Mouse (Mus musculus): ENCODE data around the gene Fam163a. TPM values are rescaled to one million over a fixed set of nuclear protein-coding genes. Genes with fewer than 3 reads are reported as not detected.

Gene Fam163a
- total and polyA plus RNA-seq, 3 experiments, result not detected

GRCm38 (mm10) chr1:156241035-156241434 lies 36.2 kb upstream of the Fam163a start (continued):
- no peak for TF ChIP-seq HCFC1 (IDR thresholded peaks at IDR 0.05; ENCODE audit: low read depth, low read length)
- peak; percentile 71; the same call in 1 of the 2 replicates for TF ChIP-seq MYC (IDR thresholded peaks at IDR 0.05; ENCODE audit: low read depth, low read length)
- no peak for TF ChIP-seq POLR2AphosphoS5 (IDR thresholded peaks at IDR 0.05; ENCODE audit: borderline replicate concordance, low read depth, low read length)
- TF ChIP-seq TBP (IDR thresholded peaks at IDR 0.05; ENCODE audit: low read depth, low read length), result no peak
- no peak for TF ChIP-seq E2F4 (IDR thresholded peaks at IDR 0.05; ENCODE audit: borderline replicate concordance, low read depth, low read length)
- TF ChIP-seq ZKSCAN1 (IDR thresholded peaks at IDR 0.05; ENCODE audit: low read depth, low read length), result no peak
- no peak for TF ChIP-seq USF2 (IDR thresholded peaks at IDR 0.05; ENCODE audit: borderline replicate concordance in 1 of 2, insufficient read depth in 1 of 2, low read depth in 1 of 2, low read length in 2 of 2)
- TF ChIP-seq EP300 (IDR thresholded peaks at IDR 0.05; ENCODE audit: low read depth in 1 of 2, low read length in 2 of 2), result peak in 1 of 2 experiments; percentile 35; a peak in 1 of 4 replicates
- TF ChIP-seq JUND (IDR thresholded peaks at IDR 0.05; ENCODE audit: low read depth, low read length), result no peak
- TF ChIP-seq ZMIZ1 (IDR thresholded peaks at IDR 0.05; ENCODE audit: low read depth, low read length), result no peak
- peak; percentile 37; the same call in 1 of the 2 replicates for TF ChIP-seq MAX (IDR thresholded peaks at IDR 0.05; ENCODE audit: low read length)
- TF ChIP-seq BHLHE40 (IDR thresholded peaks at IDR 0.05; ENCODE audit: borderline replicate concordance, low read depth, low read length), result no peak

GRCm38 (mm10) chr1:156231122-156231521 lies 26.3 kb upstream of the Fam163a start:
- H3K4me3 ChIP-seq (ENCODE audit: control insufficient read depth in 1 of 2, insufficient read depth in 1 of 2, low read depth in 2 of 2, low read length in 2 of 2), result no peak overlapping the region
- H3K79me2 ChIP-seq (ENCODE audit: control insufficient read depth, insufficient read depth, low read length, poor library complexity), result no peaks in the 10 kb centered on the region
- H3K4me1 ChIP-seq (ENCODE audit: control insufficient read depth in 1 of 2, insufficient read depth in 2 of 2, low read length in 2 of 2), result no peaks in the 10 kb centered on the region
- no peak overlapping the region for H3K27ac ChIP-seq (ENCODE audit: control insufficient read depth, low read depth, low read length)
- no peaks in the 10 kb centered on the region for H3K36me3 ChIP-seq (ENCODE audit: control insufficient read depth in 1 of 2, insufficient read depth in 2 of 2, low read length in 2 of 2)
- no peaks in the 10 kb centered on the region for H3K27me3 ChIP-seq (ENCODE audit: control insufficient read depth in 1 of 2, insufficient read depth in 2 of 2, low read length in 2 of 2)
- TF ChIP-seq MXI1 (IDR thresholded peaks at IDR 0.05; ENCODE audit: low read depth, low read length) (no peak), RCOR1 (IDR thresholded peaks at IDR 0.05; ENCODE audit: low read depth, low read length) (no peak), CHD1 (IDR thresholded peaks at IDR 0.05; ENCODE audit: low read depth, low read length) (no peak), RAD21 (IDR thresholded peaks at IDR 0.05; ENCODE audit: low read depth, low read length) (no peak), UBTF (IDR thresholded peaks at IDR 0.05; ENCODE audit: borderline replicate concordance, insufficient read depth, low read depth, low read length) (no peak), ETS1 (IDR thresholded peaks at IDR 0.05; ENCODE audit: low read depth, low read length) (no peak), CTCF (IDR thresholded peaks at IDR 0.05 in 2 of 3, conservative IDR thresholded peaks at IDR 0.05 in 1 of 3; ENCODE audit: control insufficient read depth in 1 of 3, insufficient read depth in 1 of 3, low read depth in 2 of 3, low read length in 3 of 3, poor library complexity in 1 of 3, severe bottlenecking in 1 of 3) (no peak), MAFK (IDR thresholded peaks at IDR 0.05; ENCODE audit: borderline replicate concordance, low read depth, low read length) (no peak), MYB (IDR thresholded peaks at IDR 0.05; ENCODE audit: low read depth, low read length) (no peak), USF2 (IDR thresholded peaks at IDR 0.05; ENCODE audit: borderline replicate concordance in 1 of 2, insufficient read depth in 1 of 2, low read depth in 1 of 2, low read length in 2 of 2) (no peak), MAZ (IDR thresholded peaks at IDR 0.05; ENCODE audit: low read depth, low read length) (no peak), TBP (IDR thresholded peaks at IDR 0.05; ENCODE audit: low read depth, low read length) (no peak), NELFE (IDR thresholded peaks at IDR 0.05; ENCODE audit: low read depth, low read length) (no peak), JUND (IDR thresholded peaks at IDR 0.05; ENCODE audit: low read depth, low read length) (no peak), SIN3A (IDR thresholded peaks at IDR 0.05; ENCODE audit: low read length) (no peak), EP300 (IDR thresholded peaks at IDR 0.05; ENCODE audit: low read depth in 1 of 2, low read length in 2 of 2) (no peak)
- no peaks in the 10 kb centered on the region for H3K9me3 ChIP-seq (replicated peaks; ENCODE audit: insufficient read depth, low read length)
- no peak overlapping the region for H3K9ac ChIP-seq (ENCODE audit: control insufficient read depth, low read depth, low read length, poor library complexity, severe bottlenecking)
- DNase-seq (ENCODE audit: low read depth, low spot score), result no peak
